Mouse (Mus musculus): Measurements from ENCODE around the gene Gnmt. TPM values are rescaled to one million over a fixed set of nuclear protein-coding genes. Genes with fewer than 3 reads are reported as not detected.

The Gnmt gene
- 1.2 and 1.6 TPM in 2 replicates for polyA plus RNA-seq (2014; fragmentation: Nextera tagmentation; extraction: Ambion mirVana)

GRCm38 (mm10) chr17:46728904-46729318, at the start of gene Gnmt:
Gnmt (minus strand) TSS chr17:46729168.
- Histone ChIP-seq H3K4me3 (ENCODE audit: low read depth, low read length) (peak within 1 kb of the TSS; percentile 19; the same call in 1 of the 2 replicates), H3K9me3 (ENCODE audit: control insufficient read depth, low read length) (no peaks in the 10 kb centered on the region), H3K4me2 (ENCODE audit: low read depth, low read length) (peak within 1 kb of the TSS; percentile 43), H3K27ac (replicated peaks; ENCODE audit: low read depth, low read length) (no peak within 1 kb of the TSS), H3K27me3 (replicated peaks; ENCODE audit: control insufficient read depth, insufficient read depth, low read length) (peaks cover 16% of the 10 kb centered on the region), H3K9ac (ENCODE audit: low read depth, low read length) (peak within 1 kb of the TSS; percentile 48), H3K4me1 (ENCODE audit: control insufficient read depth, insufficient read depth, low read length) (no peaks in the 10 kb centered on the region), H3K36me3 (ENCODE audit: control insufficient read depth, insufficient read depth, low read length) (peaks cover 20% of the 10 kb centered on the region; the same call in 1 of the 2 replicates)
- 12% methylated on average over 21 of the region's 24 CpGs for WGBS
- ATAC-seq (ENCODE audit: low read depth) (peak; percentile 70), DNase-seq (ENCODE audit: low spot score) (peak; percentile 38)

DNA sequence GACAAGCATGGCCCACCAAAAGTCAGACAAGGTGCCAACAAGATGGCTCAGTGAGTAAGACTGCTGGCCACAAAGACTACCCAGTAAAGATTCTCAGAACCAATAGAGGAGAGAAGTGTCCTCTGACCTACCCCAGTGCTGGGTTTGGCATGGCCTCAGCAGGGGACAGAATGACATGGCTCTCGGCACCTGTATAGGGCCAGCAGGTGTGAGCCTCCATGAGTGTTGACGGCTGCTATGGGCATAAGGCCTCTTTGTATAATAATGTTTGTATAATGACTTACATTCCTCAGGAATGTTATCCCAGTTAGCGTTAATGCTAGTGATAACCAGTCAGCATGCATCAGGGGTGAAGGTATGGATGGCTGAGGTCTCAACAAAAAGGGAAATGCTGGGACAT, 47.1 kb upstream of the Gnmt start:
- ATAC-seq (ENCODE audit: low read depth) (no peak), DNase-seq (ENCODE audit: low spot score) (no peak)
- no peaks in the 10 kb centered on the region for H3K9me3 ChIP-seq (ENCODE audit: control insufficient read depth, low read length)
- H3K27ac ChIP-seq (replicated peaks; ENCODE audit: low read depth, low read length): no peak overlapping the region
- H3K4me3 ChIP-seq (ENCODE audit: low read depth, low read length): no peak overlapping the region
- no peak overlapping the region for H3K9ac ChIP-seq (ENCODE audit: low read depth, low read length)
- 73% methylated on average over 3 of the region's 3 CpGs for WGBS
- no peaks in the 10 kb centered on the region for H3K27me3 ChIP-seq (replicated peaks; ENCODE audit: control insufficient read depth, insufficient read depth, low read length)
- H3K36me3 ChIP-seq (ENCODE audit: control insufficient read depth, insufficient read depth, low read length): peaks cover 63% of the 10 kb centered on the region
- H3K4me2 ChIP-seq (ENCODE audit: low read depth, low read length): no peak overlapping the region
- no peaks in the 10 kb centered on the region for H3K4me1 ChIP-seq (ENCODE audit: control insufficient read depth, insufficient read depth, low read length)

GRCm38 (mm10) chr17:46775070-46775469, 46.1 kb upstream of the Gnmt start:
- no peaks in the 10 kb centered on the region for H3K4me1 ChIP-seq (ENCODE audit: control insufficient read depth, insufficient read depth, low read length)
- no peaks in the 10 kb centered on the region for H3K27me3 ChIP-seq (replicated peaks; ENCODE audit: control insufficient read depth, insufficient read depth, low read length)
- WGBS: 96% methylated on average over 9 of the region's 9 CpGs
- H3K27ac ChIP-seq (replicated peaks; ENCODE audit: low read depth, low read length): no peak overlapping the region
- DNase-seq (ENCODE audit: low spot score): no peak
- no peak overlapping the region for H3K4me2 ChIP-seq (ENCODE audit: low read depth, low read length)
- no peak overlapping the region for H3K9ac ChIP-seq (ENCODE audit: low read depth, low read length)
- H3K36me3 ChIP-seq (ENCODE audit: control insufficient read depth, insufficient read depth, low read length): peaks cover 57% of the 10 kb centered on the region
- ATAC-seq (ENCODE audit: low read depth): no peak
- H3K4me3 ChIP-seq (ENCODE audit: low read depth, low read length): no peak overlapping the region
- no peaks in the 10 kb centered on the region for H3K9me3 ChIP-seq (ENCODE audit: control insufficient read depth, low read length)

DNA sequence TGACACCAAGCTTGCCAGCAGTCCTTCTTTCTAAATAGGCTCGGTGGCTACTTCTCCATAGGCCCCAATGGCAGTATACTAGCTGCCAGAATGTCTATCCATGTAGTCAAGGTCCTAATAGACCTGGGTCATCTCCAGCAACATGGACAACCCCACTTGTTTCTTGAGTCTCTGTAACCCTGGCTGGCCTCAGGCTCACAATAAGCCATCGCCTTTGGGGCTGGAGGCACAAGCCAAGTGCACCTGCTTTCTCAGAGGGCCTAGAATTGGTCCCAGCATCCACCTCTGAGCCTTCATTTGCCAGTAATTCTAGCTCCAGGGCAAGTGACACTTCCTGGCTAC, 45.1 kb upstream of the Gnmt start:
- H3K27me3 ChIP-seq (replicated peaks; ENCODE audit: control insufficient read depth, insufficient read depth, low read length): no peaks in the 10 kb centered on the region
- H3K27ac ChIP-seq (replicated peaks; ENCODE audit: low read depth, low read length): no peak overlapping the region
- H3K4me2 ChIP-seq (ENCODE audit: low read depth, low read length): peak overlapping the region; percentile 84
- WGBS: 31% methylated on average over 2 of the region's 2 CpGs
- H3K9me3 ChIP-seq (ENCODE audit: control insufficient read depth, low read length): no peaks in the 10 kb centered on the region
- 0 out of 2 replicates have a peak overlapping the region, but pooled peaks have one; percentile 88 for H3K4me3 ChIP-seq (ENCODE audit: low read depth, low read length)
- no peak for DNase-seq (ENCODE audit: low spot score)
- no peak for ATAC-seq (ENCODE audit: low read depth)
- no peak overlapping the region for H3K9ac ChIP-seq (ENCODE audit: low read depth, low read length)
- H3K36me3 ChIP-seq (ENCODE audit: control insufficient read depth, insufficient read depth, low read length): peaks cover 47% of the 10 kb centered on the region
- no peaks in the 10 kb centered on the region for H3K4me1 ChIP-seq (ENCODE audit: control insufficient read depth, insufficient read depth, low read length)

- H3K36me3 ChIP-seq (ENCODE audit: control insufficient read depth, insufficient read depth, low read length): peaks cover 41% of the 10 kb centered on the region
- WGBS: 7% methylated on average over 19 of the region's 20 CpGs
- no peaks in the 10 kb centered on the region for H3K9me3 ChIP-seq (ENCODE audit: control insufficient read depth, low read length)
- peak overlapping the region; percentile 78 for H3K27ac ChIP-seq (replicated peaks; ENCODE audit: low read depth, low read length)
- no peaks in the 10 kb centered on the region for H3K27me3 ChIP-seq (replicated peaks; ENCODE audit: control insufficient read depth, insufficient read depth, low read length)
- peak; percentile 6; the same call in 1 of the 2 replicates for ATAC-seq (ENCODE audit: low read depth)
- H3K4me2 ChIP-seq (ENCODE audit: low read depth, low read length): peak overlapping the region; percentile 84
- no peaks in the 10 kb centered on the region for H3K4me1 ChIP-seq (ENCODE audit: control insufficient read depth, insufficient read depth, low read length)
- peak overlapping the region; percentile 83 for H3K9ac ChIP-seq (ENCODE audit: low read depth, low read length)
- H3K4me3 ChIP-seq (ENCODE audit: low read depth, low read length): peak overlapping the region; percentile 88
- DNase-seq (ENCODE audit: low spot score): peak; percentile 53
Measured at GRCm38 (mm10) chr17:46773278-46774130, 44.5 kb upstream of the Gnmt start.

- Histone ChIP-seq H3K27me3 (replicated peaks; ENCODE audit: control insufficient read depth, insufficient read depth, low read length) (no peaks in the 10 kb centered on the region), H3K27ac (replicated peaks; ENCODE audit: low read depth, low read length) (peak within 1 kb of the TSS; percentile 78), H3K4me1 (ENCODE audit: control insufficient read depth, insufficient read depth, low read length) (no peaks in the 10 kb centered on the region), H3K9me3 (ENCODE audit: control insufficient read depth, low read length) (no peaks in the 10 kb centered on the region), H3K9ac (ENCODE audit: low read depth, low read length) (peak within 1 kb of the TSS; percentile 83), H3K36me3 (ENCODE audit: control insufficient read depth, insufficient read depth, low read length) (peaks cover 32% of the 10 kb centered on the region), H3K4me2 (ENCODE audit: low read depth, low read length) (peak within 1 kb of the TSS; percentile 84), H3K4me3 (ENCODE audit: low read depth, low read length) (peak within 1 kb of the TSS; percentile 88)
- peak; percentile 92 for ATAC-seq (ENCODE audit: low read depth)
- DNase-seq (ENCODE audit: low spot score): peak; percentile 96
- WGBS: under 1% methylated on average over 46 of the region's 50 CpGs
Measured at GRCm38 (mm10) chr17:46772404-46773277, 43.7 kb upstream of the Gnmt start, which contains the start of gene 2310039H08Rik. 2310039H08Rik (plus strand) TSS chr17:46772635.

GRCm38 (mm10) chr17:46772038-46772403, 43.1 kb upstream of the Gnmt start:
- Histone ChIP-seq H3K9me3 (ENCODE audit: control insufficient read depth, low read length) (no peaks in the 10 kb centered on the region), H3K27me3 (replicated peaks; ENCODE audit: control insufficient read depth, insufficient read depth, low read length) (no peaks in the 10 kb centered on the region), H3K27ac (replicated peaks; ENCODE audit: low read depth, low read length) (peak overlapping the region; percentile 78), H3K4me2 (ENCODE audit: low read depth, low read length) (peak overlapping the region; percentile 84), H3K4me3 (ENCODE audit: low read depth, low read length) (peak overlapping the region; percentile 88), H3K9ac (ENCODE audit: low read depth, low read length) (peak overlapping the region; percentile 83), H3K36me3 (ENCODE audit: control insufficient read depth, insufficient read depth, low read length) (peaks cover 26% of the 10 kb centered on the region), H3K4me1 (ENCODE audit: control insufficient read depth, insufficient read depth, low read length) (no peaks in the 10 kb centered on the region)
- DNase-seq (ENCODE audit: low spot score): no peak
- 4% methylated on average over 5 of the region's 5 CpGs for WGBS
- peak; percentile 21 for ATAC-seq (ENCODE audit: low read depth)

DNA sequence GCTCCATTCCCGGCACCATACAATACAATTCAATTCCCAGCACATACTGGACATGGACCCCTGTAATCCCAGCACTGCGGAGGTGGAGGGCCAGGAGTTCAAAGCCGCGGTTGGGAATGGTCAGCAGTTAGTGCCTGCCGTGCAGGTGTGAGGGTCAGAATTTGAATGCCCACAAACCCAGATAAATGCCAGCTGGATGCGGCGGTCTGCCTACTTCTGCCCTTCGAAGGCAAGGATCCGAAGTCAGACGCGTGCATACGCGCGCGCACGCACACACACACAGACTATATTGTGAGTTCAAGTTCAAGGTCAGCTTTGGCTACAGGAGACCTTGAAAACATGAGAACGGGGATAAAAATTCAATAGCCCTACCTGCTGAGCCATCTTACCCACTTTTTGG, 42.6 kb upstream of the Gnmt start:
- no peak for ATAC-seq (ENCODE audit: low read depth)
- peak overlapping the region; percentile 83 for H3K9ac ChIP-seq (ENCODE audit: low read depth, low read length)
- no peaks in the 10 kb centered on the region for H3K9me3 ChIP-seq (ENCODE audit: control insufficient read depth, low read length)

More for the DNA sequence above, 42.6 kb upstream of the Gnmt start:
- no peaks in the 10 kb centered on the region for H3K4me1 ChIP-seq (ENCODE audit: control insufficient read depth, insufficient read depth, low read length)
- H3K36me3 ChIP-seq (ENCODE audit: control insufficient read depth, insufficient read depth, low read length): peaks cover 22% of the 10 kb centered on the region
- 68% methylated on average over 17 of the region's 17 CpGs for WGBS
- no peaks in the 10 kb centered on the region for H3K27me3 ChIP-seq (replicated peaks; ENCODE audit: control insufficient read depth, insufficient read depth, low read length)
- DNase-seq (ENCODE audit: low spot score): no peak
- H3K4me3 ChIP-seq (ENCODE audit: low read depth, low read length): peak overlapping the region; percentile 88
- H3K4me2 ChIP-seq (ENCODE audit: low read depth, low read length): peak overlapping the region; percentile 84
- H3K27ac ChIP-seq (replicated peaks; ENCODE audit: low read depth, low read length): peak overlapping the region; percentile 78
